Mouse (Mus musculus) cerebellum, adult 2 months (tissue): ENCODE results near the gene St8sia2. TPM values are rescaled to one million over a fixed set of nuclear protein-coding genes. Genes with fewer than 3 reads are reported as not detected.

Experiments used
- DNase-seq, 2 experiments: peaks; one replicate each; pipeline ENCODE4 v3.0.0; 2021
- H3K27ac ChIP-seq: fragments of 200-500 bp; 2 replicates; pipeline ENCODE4 v1.5.1; 2012; ENCODE audit warnings: low read length, control low read depth, inconsistent platforms; ENCODE audit not compliant: insufficient read depth
- H3K27me3 ChIP-seq: fragments of 200-500 bp; 2 replicates; pipeline ENCODE4 v1.6.1; 2012; ENCODE audit warnings: inconsistent platforms, mild to moderate bottlenecking, low read length, moderate library complexity; ENCODE audit not compliant: control insufficient read depth, insufficient read depth
- H3K4me1 ChIP-seq: fragments of 200-500 bp; 2 replicates; pipeline ENCODE4 v1.6.1; 2011; ENCODE audit warnings: low read length; ENCODE audit not compliant: control insufficient read depth, insufficient read depth
- H3K4me3 ChIP-seq: fragments of 200-500 bp; replicated peaks from 2 replicates; pipeline ENCODE3; 2011; ENCODE audit warnings: mild to moderate bottlenecking, low read depth, low read length, control low read depth; ENCODE audit not compliant: insufficient read depth
- CTCF ChIP-seq: fragments of 200-500 bp; IDR thresholded peaks from 2 replicates; pipeline ENCODE4 v1.5.1; 2011; ENCODE audit warnings: low read depth, mild to moderate bottlenecking, control low read depth, low read length, moderate library complexity, borderline replicate concordance; ENCODE audit not compliant: insufficient read depth
- POLR2A ChIP-seq: fragments of 200-500 bp; IDR thresholded peaks from 2 replicates; pipeline ENCODE4 v1.6.1; 2011; ENCODE audit warnings: low read length, control low read depth, borderline replicate concordance; ENCODE audit not compliant: insufficient read depth
- WGBS: fragments of 180-500 bp; shearing (Covaris S2); methylation state at CpG from one replicate; pipeline ENCODE4 v1.1.7; 2018; 5-methylcytosine and 5-hydroxymethylcytosine counted together
- polyA plus RNA-seq: library from polyadenylated mRNA; depleted of rRNA; stranded (reverse); fragments of >200 nt; gene quantifications from 2 replicates; pipeline ENCODE4 v1.2.3, GENCODE M21; 2012

St8sia2 gene
- polyA plus RNA-seq, 1 experiment: 1.2 TPM

- TF ChIP-seq CTCF (no peak), POLR2A (no peak)
- WGBS: 69% methylated on average over 2 of the region's 2 CpGs
- DNase-seq: no peak
- Histone ChIP-seq H3K4me3 (no peak overlapping the region), H3K27ac (no peak overlapping the region), H3K4me1 (no peaks in the 10 kb centered on the region), H3K27me3 (no peaks in the 10 kb centered on the region)
Measured at GRCm38 (mm10) chr7:73935703-73936102, 77.8 kb downstream of the St8sia2 start.

GRCm38 (mm10) chr7:73933036-73933435 lies 80.5 kb downstream of the St8sia2 start:
- no peaks in the 10 kb centered on the region for H3K27me3 ChIP-seq
- no peak overlapping the region for H3K4me3 ChIP-seq
- TF ChIP-seq CTCF (no peak), POLR2A (no peak)
- DNase-seq: no peak
- H3K4me1 ChIP-seq: no peaks in the 10 kb centered on the region
- 65% methylated on average over 3 of the region's 3 CpGs for WGBS
- H3K27ac ChIP-seq: no peak overlapping the region

- H3K27me3 ChIP-seq: no peaks in the 10 kb centered on the region
- DNase-seq: no peak
- H3K4me3 ChIP-seq: no peak overlapping the region
- H3K4me1 ChIP-seq: peaks cover 11% of the 10 kb centered on the region; the same call in 1 of the 2 replicates
- WGBS: 92% methylated on average over 16 of the region's 16 CpGs
- no peak overlapping the region for H3K27ac ChIP-seq
- no peak for TF ChIP-seq CTCF
- TF ChIP-seq POLR2A: no peak
Measured at GRCm38 (mm10) chr7:73920921-73921485, 92.5 kb downstream of the St8sia2 start.

- no peak overlapping the region for H3K27ac ChIP-seq
- TF ChIP-seq POLR2A (no peak), CTCF (no peak)
- 8% methylated on average over 9 of the region's 9 CpGs for WGBS
Measured at GRCm38 (mm10) chr7:73917633-73918311, 95.7 kb downstream of the St8sia2 start.

DNA sequence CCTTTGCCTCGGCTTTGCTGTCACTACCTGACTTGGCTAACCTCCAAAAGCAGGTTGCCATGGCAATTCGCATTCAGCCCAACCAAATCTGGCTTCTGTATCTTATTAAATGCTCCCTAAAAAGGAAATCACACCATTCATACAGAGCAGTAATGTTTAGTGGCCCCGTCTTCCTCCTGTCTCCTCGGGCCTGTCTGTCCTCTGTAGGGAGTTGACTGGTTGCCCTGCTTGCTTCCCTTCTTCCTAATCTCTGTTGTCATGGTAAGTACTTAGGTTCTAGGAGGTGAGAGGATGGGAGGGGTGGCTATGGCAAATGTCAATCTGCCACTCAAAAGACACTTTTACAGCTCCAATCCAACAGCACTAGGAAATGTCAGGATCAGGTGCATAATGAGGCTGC lies 101.6 kb downstream of the St8sia2 start:
- no peak for DNase-seq
- Histone ChIP-seq H3K4me3 (no peak overlapping the region), H3K4me1 (peaks cover 2% of the 10 kb centered on the region; the same call in 1 of the 2 replicates), H3K27ac (no peak overlapping the region), H3K27me3 (no peaks in the 10 kb centered on the region)
- TF ChIP-seq CTCF (no peak), POLR2A (no peak)
- 68% methylated on average over 4 of the region's 4 CpGs for WGBS

More at GRCm38 (mm10) chr7:73917633-73918311, 95.7 kb downstream of the St8sia2 start:
- H3K4me3 ChIP-seq: no peak overlapping the region
- H3K27me3 ChIP-seq: no peaks in the 10 kb centered on the region
- DNase-seq: peak; percentile 80 to 94
- H3K4me1 ChIP-seq: peaks cover 11% of the 10 kb centered on the region; the same call in 1 of the 2 replicates

GRCm38 (mm10) chr7:73910843-73911242 lies 102.6 kb downstream of the St8sia2 start:
- 99% methylated on average over 4 of the region's 4 CpGs for WGBS
- no peak for TF ChIP-seq POLR2A
- no peak for TF ChIP-seq CTCF

GRCm38 (mm10) chr7:73909432-73910205 lies 103.9 kb downstream of the St8sia2 start:
- Histone ChIP-seq H3K27me3 (no peaks in the 10 kb centered on the region), H3K27ac (no peak overlapping the region)

More at GRCm38 (mm10) chr7:73910843-73911242, 102.6 kb downstream of the St8sia2 start:
- Histone ChIP-seq H3K27me3 (no peaks in the 10 kb centered on the region), H3K4me3 (no peak overlapping the region), H3K27ac (no peak overlapping the region), H3K4me1 (no peaks in the 10 kb centered on the region)
- no peak for DNase-seq

More at GRCm38 (mm10) chr7:73909432-73910205, 103.9 kb downstream of the St8sia2 start:
- no peak for DNase-seq
- TF ChIP-seq POLR2A: no peak
- no peak for TF ChIP-seq CTCF
- 87% methylated on average over 5 of the region's 5 CpGs for WGBS
- Histone ChIP-seq H3K4me1 (no peaks in the 10 kb centered on the region), H3K4me3 (no peak overlapping the region)
